Mouse (Mus musculus): Measurements from ENCODE around the gene Tectb. TPM values are rescaled to one million over a fixed set of nuclear protein-coding genes. Genes with fewer than 3 reads are reported as not detected.

The Tectb gene
- 0.10 TPM for polyA plus RNA-seq (2014; fragmentation: Illumina TruSeq; extraction: RNeasy Lipid Tissue Mini Kit (QIAGEN cat#74804); ENCODE audit: insufficient read depth, low read depth, low replicate concordance)

DNA sequence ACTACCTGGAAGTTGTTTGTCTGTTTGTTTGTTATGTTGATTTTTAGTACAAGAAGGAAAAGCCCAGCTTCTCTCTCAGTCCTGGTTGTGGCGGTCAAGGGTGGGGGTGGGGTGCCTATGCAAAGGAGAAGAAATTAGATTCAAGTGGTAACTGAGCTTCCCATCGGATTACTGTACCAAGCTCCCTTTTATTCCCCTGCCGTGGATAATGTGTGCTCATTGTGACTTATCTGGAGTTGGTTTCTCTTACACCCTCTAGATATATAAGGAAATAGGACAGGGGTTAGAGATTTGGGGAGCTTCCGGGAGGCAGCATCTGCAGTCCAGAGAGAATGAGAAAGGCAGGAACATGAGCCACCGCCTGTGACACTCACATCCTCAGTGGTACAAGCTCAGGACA, at the start of gene Tectb:
Gene Tectb (plus strand): TSS at position 301 of the 400 bp plus-strand sequence.

DNA sequence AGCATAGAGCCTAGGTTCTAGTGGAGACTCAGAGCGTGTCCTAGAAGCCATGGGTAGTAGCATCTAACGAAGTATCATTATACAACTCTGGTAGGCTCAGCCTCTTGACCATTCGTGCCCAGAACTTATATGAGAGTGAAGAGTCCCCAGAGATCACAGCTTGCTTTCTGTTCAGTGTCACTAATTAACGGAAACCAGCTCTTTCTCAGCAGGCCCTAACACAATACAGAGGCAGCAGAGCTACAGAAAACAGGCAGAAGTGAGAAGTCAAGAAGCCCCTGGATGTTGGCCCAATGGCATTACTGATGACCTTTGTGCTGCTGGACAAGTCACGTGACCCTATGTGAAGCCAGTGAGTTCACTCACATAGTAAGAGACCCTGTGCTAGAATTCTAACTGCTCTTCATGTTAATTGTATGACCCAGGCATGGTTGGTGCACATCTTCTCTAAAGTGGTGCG, 60.7 kb downstream of the Tectb start, which contains the start of gene Gucy2g:
Gene Gucy2g (minus strand): TSS at position 51 of the 460 bp plus-strand sequence.

Other genes starting within 250 kb of the Tectb start
- gene Gpam, start 53.5 kb upstream of the Tectb start, polyA plus RNA-seq (2014; fragmentation: Illumina TruSeq; extraction: RNeasy Lipid Tissue Mini Kit (QIAGEN cat#74804); ENCODE audit: insufficient read depth, low read depth, low replicate concordance), result 22.0 TPM
- gene Gucy2g, start 60.5 kb downstream of the Tectb start, polyA plus RNA-seq (2014; fragmentation: Illumina TruSeq; extraction: RNeasy Lipid Tissue Mini Kit (QIAGEN cat#74804); ENCODE audit: insufficient read depth, low read depth, low replicate concordance), result 0.09 TPM
- gene Acsl5, start 71.2 kb downstream of the Tectb start, polyA plus RNA-seq (2014; fragmentation: Illumina TruSeq; extraction: RNeasy Lipid Tissue Mini Kit (QIAGEN cat#74804); ENCODE audit: insufficient read depth, low read depth, low replicate concordance), result 79.6 TPM
- 18.9 TPM for gene Zdhhc6, start 135.3 kb downstream of the Tectb start, polyA plus RNA-seq (2014; fragmentation: Illumina TruSeq; extraction: RNeasy Lipid Tissue Mini Kit (QIAGEN cat#74804); ENCODE audit: insufficient read depth, low read depth, low replicate concordance)
- 9.5 TPM for gene Vti1a, start 135.6 kb downstream of the Tectb start, polyA plus RNA-seq (2014; fragmentation: Illumina TruSeq; extraction: RNeasy Lipid Tissue Mini Kit (QIAGEN cat#74804); ENCODE audit: insufficient read depth, low read depth, low replicate concordance)